21 mouse cellular contexts compared by ENCODE assay signal in the genomic region with DNA sequence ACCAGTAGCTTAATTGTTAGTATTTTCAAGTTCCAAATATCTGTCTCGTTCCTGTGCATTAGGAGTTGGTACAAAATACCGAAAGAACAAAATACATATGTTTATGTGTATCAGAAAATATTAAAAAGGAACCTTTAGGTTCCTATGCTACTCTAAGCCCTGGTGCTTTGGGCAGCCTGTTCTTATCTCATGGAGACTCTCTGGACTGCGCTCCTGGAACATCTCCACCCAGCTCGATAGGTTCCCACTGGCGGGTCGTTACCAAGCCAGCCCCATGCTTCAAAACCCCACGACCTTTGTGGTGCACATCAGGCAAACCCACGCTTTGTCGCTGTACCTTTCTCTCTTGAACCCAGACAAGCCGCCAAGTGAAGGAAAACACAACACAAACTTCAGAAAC. TPM values are rescaled to one million over a fixed set of nuclear protein-coding genes. Genes with fewer than 3 reads are reported as not detected.
DNase-seq lines count a peak whose midpoint lies in the region; ATAC-seq and TF ChIP-seq lines count a peak whose summit lies in the region.
"Had no signal": no experiment of that assay in that cellular context is flagged by ENCODE, and none has a peak within 500 bp of the region (broad histone marks: within the 10 kb centered on the region; RNA-seq: fewer than 3 reads in every experiment).

No protein-coding gene starts in this region.

- H3K4me3 ChIP-seq in liver, embryonic 12.5 days, result no peak overlapping the region
- no peak overlapping the region for H3K4me3 ChIP-seq in liver, postnatal 0 days (ENCODE audit: low read depth, low read length)
- no peak overlapping the region for H3K4me3 ChIP-seq in liver, embryonic 13.5 days (replicated peaks)
- H3K4me3 ChIP-seq in liver, embryonic 16.5 days (ENCODE audit: low read depth, low read length), result no peak overlapping the region
- H3K4me3 ChIP-seq: heart, adult 2 months; heart, embryonic 10.5 days; heart, embryonic 13.5 days; hindbrain, embryonic 12.5 days; hindbrain, embryonic 15.5 days had no signal

- no peak overlapping the region for H3K9ac ChIP-seq in liver, embryonic 12.5 days
- no peak overlapping the region for H3K9ac ChIP-seq in liver, postnatal 0 days (replicated peaks)
- no peak overlapping the region for H3K9ac ChIP-seq in liver, embryonic 13.5 days
- H3K9ac ChIP-seq in liver, embryonic 16.5 days (ENCODE audit: low read depth, low read length), result no peak overlapping the region
- H3K9ac ChIP-seq: forebrain, postnatal 0 days; heart, embryonic 13.5 days; hindbrain, embryonic 12.5 days; hindbrain, embryonic 15.5 days had no signal

- H3K4me2 ChIP-seq in liver, embryonic 12.5 days, result no peak overlapping the region
- H3K4me2 ChIP-seq in liver, postnatal 0 days (ENCODE audit: low read depth, low read length), result no peak overlapping the region
- no peak overlapping the region for H3K4me2 ChIP-seq in liver, embryonic 13.5 days
- H3K4me2 ChIP-seq in liver, embryonic 16.5 days (ENCODE audit: low read depth, low read length), result no peak overlapping the region
- H3K4me2 ChIP-seq: heart, embryonic 13.5 days; hindbrain, embryonic 12.5 days; hindbrain, embryonic 15.5 days had no signal

- no peak overlapping the region for H3K27ac ChIP-seq in liver, embryonic 12.5 days
- H3K27ac ChIP-seq in liver, postnatal 0 days (ENCODE audit: low read depth), result no peak overlapping the region
- no peak overlapping the region for H3K27ac ChIP-seq in liver, embryonic 13.5 days
- no peak overlapping the region for H3K27ac ChIP-seq in liver, embryonic 16.5 days (ENCODE audit: low read length)
- H3K27ac ChIP-seq: heart, adult 2 months; heart, embryonic 10.5 days; heart, embryonic 13.5 days; hindbrain, embryonic 12.5 days; hindbrain, embryonic 15.5 days had no signal

- no peak for TF ChIP-seq EP300 in liver, postnatal 0 days (IDR thresholded peaks at IDR 0.05; ENCODE audit: low read depth)

- 61% methylated on average over 10 of the region's 10 CpGs for WGBS in liver, embryonic 12.5 days (ENCODE audit: insufficient replicate concordance)
- WGBS in liver, postnatal 0 days (ENCODE audit: insufficient replicate concordance), result 73% methylated on average over 10 of the region's 10 CpGs
- WGBS in liver, embryonic 13.5 days (ENCODE audit: insufficient replicate concordance), result 62% methylated on average over 10 of the region's 10 CpGs
- WGBS in liver, embryonic 16.5 days (ENCODE audit: insufficient replicate concordance), result 63% methylated on average over 10 of the region's 10 CpGs

- DNase-seq in liver, postnatal 0 days, result no peak
- no peak for DNase-seq in liver, embryonic 13.5 days
- DNase-seq in thymus, postnatal 10 days (ENCODE audit: low spot score in 2 of 2), result no peak
- DNase-seq in T-cell, adult 2 months (ENCODE audit: low spot score), result no peak
- DNase-seq: adrenal gland, postnatal 10 days; adrenal gland, postnatal 36 days; B cell, adult 2 months; cerebellum, adult 18-20 months; cerebellum, adult 9-10 months; cerebellum, postnatal 14 days; forebrain, postnatal 0 days; gastrocnemius, postnatal 25 days; heart, adult 2 months had no signal

- no peaks in the 10 kb centered on the region for H3K36me3 ChIP-seq in liver, embryonic 12.5 days
- H3K36me3 ChIP-seq in liver, postnatal 0 days (replicated peaks; ENCODE audit: insufficient read depth, low read length), result no peaks in the 10 kb centered on the region
- no peaks in the 10 kb centered on the region for H3K36me3 ChIP-seq in liver, embryonic 13.5 days
- H3K36me3 ChIP-seq in liver, embryonic 16.5 days (ENCODE audit: control insufficient read depth, insufficient read depth), result no peaks in the 10 kb centered on the region
- H3K36me3 ChIP-seq: heart, embryonic 10.5 days; heart, embryonic 13.5 days; hindbrain, embryonic 12.5 days; hindbrain, embryonic 15.5 days had no signal

- TF ChIP-seq CTCF in liver, postnatal 0 days (IDR thresholded peaks at IDR 0.05; ENCODE audit: low read depth), result no peak

- peaks cover 2% of the 10 kb centered on the region; the same call in 1 of the 2 replicates for H3K4me1 ChIP-seq in liver, embryonic 12.5 days
- H3K4me1 ChIP-seq in liver, postnatal 0 days (ENCODE audit: insufficient read depth), result no peaks in the 10 kb centered on the region
- H3K4me1 ChIP-seq in liver, embryonic 13.5 days (replicated peaks), result peaks cover 7% of the 10 kb centered on the region
- H3K4me1 ChIP-seq in liver, embryonic 16.5 days (ENCODE audit: control insufficient read depth, low read depth, low read length), result no peaks in the 10 kb centered on the region
- H3K4me1 ChIP-seq: heart, embryonic 10.5 days; heart, embryonic 13.5 days; hindbrain, embryonic 12.5 days; hindbrain, embryonic 15.5 days had no signal

- peak; percentile 71 for ATAC-seq in liver, embryonic 12.5 days
- no peak for ATAC-seq in liver, postnatal 0 days
- ATAC-seq in liver, embryonic 13.5 days (ENCODE audit: low read depth), result peak; percentile 81
- peak; percentile 48; the same call in 1 of the 2 replicates for ATAC-seq in liver, embryonic 16.5 days (ENCODE audit: low read depth)
- ATAC-seq: forebrain, embryonic 14.5 days; forebrain, postnatal 0 days had no signal

- no peaks in the 10 kb centered on the region for H3K9me3 ChIP-seq in liver, embryonic 12.5 days (replicated peaks)
- H3K9me3 ChIP-seq in liver, postnatal 0 days (ENCODE audit: low read length), result no peaks in the 10 kb centered on the region
- no peaks in the 10 kb centered on the region for H3K9me3 ChIP-seq in liver, embryonic 13.5 days (replicated peaks)
- no peaks in the 10 kb centered on the region for H3K9me3 ChIP-seq in liver, embryonic 16.5 days (replicated peaks; ENCODE audit: control insufficient read depth, low read length)
- H3K9me3 ChIP-seq: heart, embryonic 10.5 days; heart, embryonic 13.5 days; hindbrain, embryonic 12.5 days; hindbrain, embryonic 15.5 days had no signal

- no peaks in the 10 kb centered on the region for H3K27me3 ChIP-seq in liver, embryonic 12.5 days (replicated peaks)
- H3K27me3 ChIP-seq in liver, postnatal 0 days (ENCODE audit: insufficient read depth, low read length), result no peaks in the 10 kb centered on the region
- no peaks in the 10 kb centered on the region for H3K27me3 ChIP-seq in liver, embryonic 13.5 days
- no peaks in the 10 kb centered on the region for H3K27me3 ChIP-seq in liver, embryonic 16.5 days (ENCODE audit: control insufficient read depth, insufficient read depth, low read depth, low read length)
- H3K27me3 ChIP-seq: CH12.LX; heart, embryonic 13.5 days; hindbrain, embryonic 12.5 days; hindbrain, embryonic 15.5 days had no signal

RNA-seq across cellular contexts. Expression of a gene that starts 58.3 kb away (rescaled TPM):
- 3.3 and 3.8 TPM in 2 replicates for polyA plus RNA-seq in liver, embryonic 12.5 days (2016; fragmentation: Nextera tagmentation; extraction: Ambion mirVana)
- 0.68 and 0.69 TPM in 2 replicates for polyA plus RNA-seq in liver, postnatal 0 days (2015; fragmentation: Nextera tagmentation; extraction: Ambion mirVana)
- polyA plus RNA-seq in liver, embryonic 13.5 days (2015; fragmentation: Nextera tagmentation; extraction: Ambion mirVana), result 1.8 and 2.2 TPM in 2 replicates
- polyA plus RNA-seq in liver, embryonic 16.5 days (2015; fragmentation: Nextera tagmentation; extraction: Ambion mirVana), result 1.2 and 1.3 TPM in 2 replicates
